Mouse (Mus musculus) liver, adult (tissue): ENCODE data around the gene Iah1.

Experiments
- GATA4 ChIP-seq: IDR thresholded peaks from 2 replicates; pipeline ENCODE4 v1.6.1; 2014; ENCODE audit warnings: mild to moderate bottlenecking, low read length; ENCODE audit not compliant: insufficient replicate concordance

Iah1 gene

GRCm38 (mm10) chr12:21315923-21316868 is at the start of gene Iah1:
TSS of gene Iah1 (plus strand) at chr12:21316389.
- no peak for TF ChIP-seq GATA4

GRCm38 (mm10) chr12:21266784-21267098 is 49.4 kb upstream of the Iah1 start:
- TF ChIP-seq GATA4: no peak

GRCm38 (mm10) chr12:21268083-21268616 is 48.0 kb upstream of the Iah1 start:
- TF ChIP-seq GATA4: no peak

- TF ChIP-seq GATA4: no peak
Measured at GRCm38 (mm10) chr12:21274446-21274845, 41.7 kb upstream of the Iah1 start.

- no peak for TF ChIP-seq GATA4
Measured at GRCm38 (mm10) chr12:21277352-21277864, 38.8 kb upstream of the Iah1 start.

GRCm38 (mm10) chr12:21284761-21285441 is 31.3 kb upstream of the Iah1 start, which contains the start of gene Cpsf3:
TSS of gene Cpsf3 (plus strand) at chr12:21285391.
- no peak for TF ChIP-seq GATA4

- no peak for TF ChIP-seq GATA4
Measured at GRCm38 (mm10) chr12:21285508-21286242, 30.5 kb upstream of the Iah1 start.

GRCm38 (mm10) chr12:21286243-21286622 is 30.0 kb upstream of the Iah1 start, which contains the start of gene Itgb1bp1:
TSS of gene Itgb1bp1 (minus strand) at chr12:21286284.
- TF ChIP-seq GATA4: no peak

GRCm38 (mm10) chr12:21286712-21287650 is 29.2 kb upstream of the Iah1 start:
- TF ChIP-seq GATA4: no peak

- no peak for TF ChIP-seq GATA4
Measured at GRCm38 (mm10) chr12:21288716-21289395, 27.3 kb upstream of the Iah1 start.

GRCm38 (mm10) chr12:21289651-21290050 is 26.5 kb upstream of the Iah1 start:
- no peak for TF ChIP-seq GATA4

GRCm38 (mm10) chr12:21298856-21299255 is 17.3 kb upstream of the Iah1 start:
- TF ChIP-seq GATA4: no peak

- peak; percentile 90; the same call in 1 of the 2 replicates for TF ChIP-seq GATA4
Measured at GRCm38 (mm10) chr12:21301324-21301723, 14.9 kb upstream of the Iah1 start.
